Mouse (Mus musculus): ENCODE data around the gene Kif5a. TPM values are rescaled to one million over a fixed set of nuclear protein-coding genes. Genes with fewer than 3 reads are reported as not detected.

The Kif5a gene
- total and polyA plus RNA-seq, 3 experiments = 0.34 to 2.2 (median 0.45) TPM

- Histone ChIP-seq H3K27me3 (ENCODE audit: control insufficient read depth, insufficient read depth, low read length) (no peaks in the 10 kb centered on the region), H3K79me2 (replicated peaks; ENCODE audit: control insufficient read depth, insufficient read depth, low read length) (peaks cover 3% of the 10 kb centered on the region; the same call in 1 of the 2 replicates), H3K4me3 (no peak overlapping the region), H3K4me1 (ENCODE audit: control insufficient read depth, insufficient read depth, low read length) (peaks cover 16% of the 10 kb centered on the region), H3K9ac (ENCODE audit: low read depth, low read length) (no peak overlapping the region), H3K27ac (no peak overlapping the region), H3K36me3 (ENCODE audit: control insufficient read depth, insufficient read depth, low read length) (peaks cover 7% of the 10 kb centered on the region; the same call in 1 of the 2 replicates)
- 69% methylated on average over 8 of the region's 8 CpGs for WGBS
- TF ChIP-seq EP300 (IDR thresholded peaks at IDR 0.05; ENCODE audit: insufficient read depth, low read depth, low read length) (no peak), POLR2A (IDR thresholded peaks at IDR 0.05; ENCODE audit: insufficient read depth, low read depth, low read length) (no peak), CTCF (IDR thresholded peaks at IDR 0.05) (no peak)
- intact Hi-C loops (cut with DNase I) = no loop called here
- no peak for DNase-seq
These were observed 1.2 kb upstream of the Kif5a start for GRCm38 (mm10) chr10:127264336-127264735.

- Histone ChIP-seq H3K4me1 (ENCODE audit: control insufficient read depth, insufficient read depth, low read length) (peaks cover 11% of the 10 kb centered on the region), H3K79me2 (replicated peaks; ENCODE audit: control insufficient read depth, insufficient read depth, low read length) (peaks cover 3% of the 10 kb centered on the region; the same call in 1 of the 2 replicates), H3K4me3 (no peak overlapping the region), H3K9ac (ENCODE audit: low read depth, low read length) (no peak overlapping the region), H3K36me3 (ENCODE audit: control insufficient read depth, insufficient read depth, low read length) (peaks cover 7% of the 10 kb centered on the region; the same call in 1 of the 2 replicates), H3K27me3 (ENCODE audit: control insufficient read depth, insufficient read depth, low read length) (no peaks in the 10 kb centered on the region), H3K27ac (no peak overlapping the region)
- 62% methylated on average over 3 of the region's 3 CpGs for WGBS
- no peak for TF ChIP-seq POLR2A (IDR thresholded peaks at IDR 0.05; ENCODE audit: insufficient read depth, low read depth, low read length)
- TF ChIP-seq EP300 (IDR thresholded peaks at IDR 0.05; ENCODE audit: insufficient read depth, low read depth, low read length) = no peak
- no peak for TF ChIP-seq CTCF (IDR thresholded peaks at IDR 0.05)
- intact Hi-C loops (cut with DNase I) = no loop called here
- no peak for DNase-seq
These were observed 483 bp upstream of the Kif5a start for GRCm38 (mm10) chr10:127263631-127264030.

GRCm38 (mm10) chr10:127261706-127262547 lies 1.2 kb downstream of the Kif5a start:
- H3K4me1 ChIP-seq (ENCODE audit: control insufficient read depth, insufficient read depth, low read length) = peaks cover 2% of the 10 kb centered on the region; the same call in 1 of the 2 replicates
- no peak overlapping the region for H3K27ac ChIP-seq
- no peak overlapping the region for H3K4me3 ChIP-seq
- H3K9ac ChIP-seq (ENCODE audit: low read depth, low read length) = no peak overlapping the region
- DNase-seq = no peak
- H3K79me2 ChIP-seq (replicated peaks; ENCODE audit: control insufficient read depth, insufficient read depth, low read length) = peaks cover 3% of the 10 kb centered on the region; the same call in 1 of the 2 replicates
- intact Hi-C loops (cut with DNase I) = no loop called here
- no peaks in the 10 kb centered on the region for H3K27me3 ChIP-seq (ENCODE audit: control insufficient read depth, insufficient read depth, low read length)
- TF ChIP-seq CTCF (IDR thresholded peaks at IDR 0.05) (no peak), POLR2A (IDR thresholded peaks at IDR 0.05; ENCODE audit: insufficient read depth, low read depth, low read length) (no peak), EP300 (IDR thresholded peaks at IDR 0.05; ENCODE audit: insufficient read depth, low read depth, low read length) (no peak)
- no peaks in the 10 kb centered on the region for H3K36me3 ChIP-seq (ENCODE audit: control insufficient read depth, insufficient read depth, low read length)
- 64% methylated on average over 15 of the region's 15 CpGs for WGBS

GRCm38 (mm10) chr10:127258489-127258888 lies 4.7 kb downstream of the Kif5a start:
- 73% methylated on average over 8 of the region's 8 CpGs for WGBS
- no peak overlapping the region for H3K9ac ChIP-seq (ENCODE audit: low read depth, low read length)
- no peak for DNase-seq
- no peaks in the 10 kb centered on the region for H3K79me2 ChIP-seq (replicated peaks; ENCODE audit: control insufficient read depth, insufficient read depth, low read length)
- H3K36me3 ChIP-seq (ENCODE audit: control insufficient read depth, insufficient read depth, low read length) = no peaks in the 10 kb centered on the region
- H3K27ac ChIP-seq = no peak overlapping the region
- intact Hi-C loops (cut with DNase I) = no loop called here
- TF ChIP-seq POLR2A (IDR thresholded peaks at IDR 0.05; ENCODE audit: insufficient read depth, low read depth, low read length) (no peak), CTCF (IDR thresholded peaks at IDR 0.05) (no peak), EP300 (IDR thresholded peaks at IDR 0.05; ENCODE audit: insufficient read depth, low read depth, low read length) (no peak)
- no peak overlapping the region for H3K4me3 ChIP-seq
- H3K4me1 ChIP-seq (ENCODE audit: control insufficient read depth, insufficient read depth, low read length) = peaks cover 2% of the 10 kb centered on the region; the same call in 1 of the 2 replicates
- H3K27me3 ChIP-seq (ENCODE audit: control insufficient read depth, insufficient read depth, low read length) = no peaks in the 10 kb centered on the region

GRCm38 (mm10) chr10:127257790-127258189 lies 5.4 kb downstream of the Kif5a start:
- no peaks in the 10 kb centered on the region for H3K36me3 ChIP-seq (ENCODE audit: control insufficient read depth, insufficient read depth, low read length)
- no peaks in the 10 kb centered on the region for H3K27me3 ChIP-seq (ENCODE audit: control insufficient read depth, insufficient read depth, low read length)
- peaks cover 2% of the 10 kb centered on the region; the same call in 1 of the 2 replicates for H3K4me1 ChIP-seq (ENCODE audit: control insufficient read depth, insufficient read depth, low read length)
- intact Hi-C loops (cut with DNase I) = no loop called here
- H3K9ac ChIP-seq (ENCODE audit: low read depth, low read length) = no peak overlapping the region
- H3K27ac ChIP-seq = no peak overlapping the region
- no peak overlapping the region for H3K4me3 ChIP-seq
- 73% methylated on average over 6 of the region's 6 CpGs for WGBS
- TF ChIP-seq EP300 (IDR thresholded peaks at IDR 0.05; ENCODE audit: insufficient read depth, low read depth, low read length) (no peak), CTCF (IDR thresholded peaks at IDR 0.05) (no peak), POLR2A (IDR thresholded peaks at IDR 0.05; ENCODE audit: insufficient read depth, low read depth, low read length) (no peak)
- H3K79me2 ChIP-seq (replicated peaks; ENCODE audit: control insufficient read depth, insufficient read depth, low read length) = no peaks in the 10 kb centered on the region
- no peak for DNase-seq
